Mouse (Mus musculus): ENCODE measurements around the gene Cuedc1.

Cuedc1 gene

GRCm38 (mm10) chr11:88118817-88119642 is 21.2 kb downstream of the Cuedc1 start:
- DNase-seq: peak; percentile 77

GRCm38 (mm10) chr11:88122545-88122944 is 24.7 kb downstream of the Cuedc1 start:
- DNase-seq: no peak

- no peak for DNase-seq
Observed at GRCm38 (mm10) chr11:88123021-88123420, 25.2 kb downstream of the Cuedc1 start.

- DNase-seq: no peak
Observed at GRCm38 (mm10) chr11:88123731-88124130, 25.9 kb downstream of the Cuedc1 start.

- no peak for DNase-seq
Observed at GRCm38 (mm10) chr11:88125483-88125882, 27.6 kb downstream of the Cuedc1 start.

- DNase-seq: peak; percentile 51
Observed at GRCm38 (mm10) chr11:88126306-88126793, 28.5 kb downstream of the Cuedc1 start.

GRCm38 (mm10) chr11:88128461-88128860 is 30.6 kb downstream of the Cuedc1 start:
- no peak for DNase-seq

GRCm38 (mm10) chr11:88129281-88129680 is 31.4 kb downstream of the Cuedc1 start:
- DNase-seq: no peak

GRCm38 (mm10) chr11:88129935-88130334 is 32.1 kb downstream of the Cuedc1 start:
- DNase-seq: no peak

- no peak for DNase-seq
Observed at GRCm38 (mm10) chr11:88131847-88132246, 34.0 kb downstream of the Cuedc1 start.

- no peak for DNase-seq
Observed at GRCm38 (mm10) chr11:88135218-88135617, 37.4 kb downstream of the Cuedc1 start.

GRCm38 (mm10) chr11:88137814-88138425 is 40.1 kb downstream of the Cuedc1 start:
- no peak for DNase-seq

- peak; percentile 68 for DNase-seq
Observed at GRCm38 (mm10) chr11:88139256-88139861, 41.5 kb downstream of the Cuedc1 start.

- no peak for DNase-seq
Observed at GRCm38 (mm10) chr11:88140066-88141060, 42.5 kb downstream of the Cuedc1 start.

GRCm38 (mm10) chr11:88142362-88142761 is 44.5 kb downstream of the Cuedc1 start:
- DNase-seq: no peak

- DNase-seq: no peak
Observed at GRCm38 (mm10) chr11:88144100-88144499, 46.2 kb downstream of the Cuedc1 start.

- no peak for DNase-seq
Observed at GRCm38 (mm10) chr11:88145214-88146006, 47.6 kb downstream of the Cuedc1 start.

- DNase-seq: peak; percentile 56
Observed at GRCm38 (mm10) chr11:88146264-88147060, 48.6 kb downstream of the Cuedc1 start.

GRCm38 (mm10) chr11:88147388-88147787 is 49.5 kb downstream of the Cuedc1 start:
- no peak for DNase-seq

- DNase-seq: no peak
Observed at GRCm38 (mm10) chr11:88148015-88148637, 50.3 kb downstream of the Cuedc1 start.
